Mouse (Mus musculus) heart, embryonic 13.5 days (tissue): ENCODE measurements at regions not wholly inside any gene's neighbourhood (a gene's known extent, or its start where the extent isn't known, plus 50 kb on each side); places are given as distances from the start of the nearest gene placed in this dataset.

ENCODE experiments used
- ATAC-seq: fragments of 200-750 bp; cut with Nextera tagmentation; 2 replicates; pipeline ENCODE4 v1.8.0; 2017; ENCODE audit warnings: moderate TSS enrichment; ENCODE audit not compliant: insufficient number of reproducible peaks, low FRiP score, low TSS enrichment; ENCODE audit errors: extremely low read depth
- H3K27ac ChIP-seq: fragments of 300-500 bp; sonication (generic); replicated peaks from 2 replicates; pipeline ENCODE4 v1.5.1; 2015; ENCODE audit warnings: moderate library complexity, mild to moderate bottlenecking, inconsistent platforms
- H3K27me3 ChIP-seq: fragments of 300-500 bp; sonication (generic); replicated peaks from 2 replicates; pipeline ENCODE4 v1.6.1; 2015; ENCODE audit warnings: mild to moderate bottlenecking, inconsistent platforms
- H3K36me3 ChIP-seq: fragments of 300-500 bp; sonication (generic); 2 replicates; pipeline ENCODE4 v1.6.1; 2015; ENCODE audit warnings: mild to moderate bottlenecking, inconsistent platforms
- H3K4me1 ChIP-seq: fragments of 300-500 bp; sonication (generic); 2 replicates; pipeline ENCODE4 v1.6.1; 2015; ENCODE audit warnings: inconsistent platforms
- H3K4me2 ChIP-seq: fragments of 300-500 bp; sonication (generic); 2 replicates; pipeline ENCODE4 v1.6.1; 2015; ENCODE audit warnings: inconsistent platforms, mild to moderate bottlenecking, moderate library complexity
- H3K4me3 ChIP-seq: fragments of 300-500 bp; sonication (generic); 2 replicates; pipeline ENCODE4 v1.5.1; 2015; ENCODE audit warnings: moderate library complexity, mild to moderate bottlenecking, inconsistent platforms
- H3K9ac ChIP-seq: fragments of 300-500 bp; sonication (generic); 2 replicates; pipeline ENCODE4 v1.6.1; 2015; ENCODE audit warnings: inconsistent platforms, mild to moderate bottlenecking, moderate library complexity
- H3K9me3 ChIP-seq: fragments of 300-500 bp; sonication (generic); 2 replicates; pipeline ENCODE4 v1.6.1; 2016; ENCODE audit warnings: inconsistent platforms
- WGBS: fragments of 180-500 bp; shearing (Covaris S2); methylation state at CpG from one replicate; pipeline ENCODE4 v1.1.7; 2015; ENCODE audit warnings: mixed read lengths; 5-methylcytosine and 5-hydroxymethylcytosine counted together

GRCm38 (mm10) chr17:51906418-51906817 is 73.3 kb upstream of the Satb1 start:
- WGBS = 75% methylated on average over 4 of the region's 4 CpGs
- no peaks in the 10 kb centered on the region for H3K27me3 ChIP-seq
- H3K4me2 ChIP-seq = no peak overlapping the region
- no peak for ATAC-seq
- no peak overlapping the region for H3K4me3 ChIP-seq
- H3K36me3 ChIP-seq = no peaks in the 10 kb centered on the region
- no peaks in the 10 kb centered on the region for H3K4me1 ChIP-seq
- H3K9me3 ChIP-seq = no peaks in the 10 kb centered on the region
- no peak overlapping the region for H3K27ac ChIP-seq
- H3K9ac ChIP-seq = no peak overlapping the region

- H3K4me1 ChIP-seq = no peaks in the 10 kb centered on the region
- no peak overlapping the region for H3K4me3 ChIP-seq
- no peaks in the 10 kb centered on the region for H3K36me3 ChIP-seq
- no peaks in the 10 kb centered on the region for H3K27me3 ChIP-seq
- H3K9ac ChIP-seq = no peak overlapping the region
- ATAC-seq = no peak
- no peak overlapping the region for H3K27ac ChIP-seq
- H3K4me2 ChIP-seq = no peak overlapping the region
- no peaks in the 10 kb centered on the region for H3K9me3 ChIP-seq
- WGBS = 47% methylated on average over 3 of the region's 3 CpGs
Observed at GRCm38 (mm10) chr17:51903885-51904284, 70.8 kb upstream of the Satb1 start.

- Histone ChIP-seq H3K27me3 (no peaks in the 10 kb centered on the region), H3K4me3 (no peak overlapping the region), H3K27ac (no peak overlapping the region), H3K36me3 (no peaks in the 10 kb centered on the region), H3K9ac (no peak overlapping the region), H3K4me1 (no peaks in the 10 kb centered on the region), H3K4me2 (no peak overlapping the region), H3K9me3 (no peaks in the 10 kb centered on the region)
- 68% methylated on average over 2 of the region's 2 CpGs for WGBS
- no peak for ATAC-seq
Observed at GRCm38 (mm10) chr17:51899376-51899775, 66.3 kb upstream of the Satb1 start.

GRCm38 (mm10) chr17:51896160-51896559 is 63.1 kb upstream of the Satb1 start:
- Histone ChIP-seq H3K27ac (no peak overlapping the region), H3K4me3 (no peak overlapping the region), H3K36me3 (no peaks in the 10 kb centered on the region), H3K4me2 (no peak overlapping the region), H3K27me3 (no peaks in the 10 kb centered on the region), H3K9me3 (no peaks in the 10 kb centered on the region), H3K9ac (no peak overlapping the region), H3K4me1 (no peaks in the 10 kb centered on the region)
- WGBS = 78% methylated on average over 3 of the region's 3 CpGs
- ATAC-seq = no peak

GRCm38 (mm10) chr17:51894278-51894677 is 61.2 kb upstream of the Satb1 start:
- Histone ChIP-seq H3K27ac (no peak overlapping the region), H3K4me3 (no peak overlapping the region), H3K36me3 (no peaks in the 10 kb centered on the region), H3K9me3 (peaks cover under 1% of the 10 kb centered on the region; the same call in 1 of the 2 replicates), H3K4me2 (no peak overlapping the region), H3K4me1 (no peaks in the 10 kb centered on the region), H3K9ac (no peak overlapping the region), H3K27me3 (no peaks in the 10 kb centered on the region)
- WGBS = 80% methylated on average over 8 of the region's 8 CpGs
- ATAC-seq = no peak

- no peak overlapping the region for H3K9ac ChIP-seq
- no peak overlapping the region for H3K27ac ChIP-seq
- H3K4me1 ChIP-seq = no peaks in the 10 kb centered on the region
- WGBS = 40% methylated on average over 3 of the region's 3 CpGs
- no peaks in the 10 kb centered on the region for H3K27me3 ChIP-seq
- no peak overlapping the region for H3K4me2 ChIP-seq
- no peak overlapping the region for H3K4me3 ChIP-seq
- peaks cover 3% of the 10 kb centered on the region; the same call in 1 of the 2 replicates for H3K9me3 ChIP-seq
- no peaks in the 10 kb centered on the region for H3K36me3 ChIP-seq
- ATAC-seq = no peak
Observed at GRCm38 (mm10) chr17:51892856-51893255, 59.8 kb upstream of the Satb1 start.

GRCm38 (mm10) chr17:51892159-51892558 is 59.1 kb upstream of the Satb1 start:
- no peaks in the 10 kb centered on the region for H3K27me3 ChIP-seq
- H3K9ac ChIP-seq = no peak overlapping the region
- H3K4me2 ChIP-seq = no peak overlapping the region
- H3K4me3 ChIP-seq = no peak overlapping the region
- no peak overlapping the region for H3K27ac ChIP-seq
- H3K4me1 ChIP-seq = no peaks in the 10 kb centered on the region
- H3K9me3 ChIP-seq = peaks cover 3% of the 10 kb centered on the region; the same call in 1 of the 2 replicates
- ATAC-seq = no peak
- no peaks in the 10 kb centered on the region for H3K36me3 ChIP-seq
- WGBS = 59% methylated on average over 4 of the region's 4 CpGs
